Mouse (Mus musculus) E14TG2a.4 (cell line): ENCODE results near the gene Plekhg5.

Experiments
- CTCF ChIP-seq: conservative IDR thresholded peaks from 2 replicates; pipeline ENCODE4 v1.5.1; 2014; ENCODE audit warnings: low read length
- NANOG ChIP-seq: IDR thresholded peaks from 2 replicates; pipeline ENCODE4 v1.6.1; 2014; ENCODE audit warnings: borderline replicate concordance, low read length, mixed read lengths
- POU5F1 ChIP-seq: IDR thresholded peaks from 2 replicates; pipeline ENCODE4 v1.6.1; 2014; ENCODE audit warnings: low read length, borderline replicate concordance

DNA sequence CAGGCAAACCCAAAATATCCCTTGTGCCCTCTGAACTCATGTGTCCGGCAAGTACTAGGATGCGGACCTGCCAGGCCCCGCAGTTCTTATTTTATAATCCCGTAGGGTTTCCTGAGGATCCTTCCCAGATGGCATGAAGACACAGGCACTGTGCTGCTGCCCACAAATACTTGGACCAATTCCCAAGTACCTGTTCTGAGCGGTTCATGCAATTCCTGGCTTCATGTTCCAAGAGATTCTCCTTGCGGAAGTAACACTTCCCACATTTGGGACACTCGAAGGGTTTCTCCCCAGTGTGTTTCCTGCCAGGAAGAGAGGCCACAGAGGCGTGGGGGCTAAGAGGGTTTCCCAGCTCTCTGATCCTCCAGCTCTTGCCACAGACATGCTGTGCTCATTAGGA is 49.8 kb upstream of the Plekhg5 start:
- TF ChIP-seq NANOG, result no peak
- no peak for TF ChIP-seq CTCF
- TF ChIP-seq POU5F1, result no peak
